14 mouse cellular contexts compared by ENCODE assay signal in genomic region chr10:42260523-42260922, GRCm38 (mm10). TPM values are rescaled to one million over a fixed set of nuclear protein-coding genes. Genes with fewer than 3 reads are reported as not detected.
DNase-seq lines count a peak whose midpoint lies in the region; ATAC-seq and TF ChIP-seq lines count a peak whose summit lies in the region.
"Had no signal": no experiment of that assay in that cellular context is flagged by ENCODE, and none has a peak within 500 bp of the region (broad histone marks: within the 10 kb centered on the region; RNA-seq: fewer than 3 reads in every experiment).

No protein-coding gene starts in this region.

- H3K4me1 ChIP-seq in heart, embryonic 13.5 days = peaks cover 47% of the 10 kb centered on the region
- peaks cover 14% of the 10 kb centered on the region for H3K4me1 ChIP-seq in lung, adult 2 months (ENCODE audit: control insufficient read depth, insufficient read depth, low read length)
- H3K4me1 ChIP-seq: hindbrain, embryonic 15.5 days had no signal

- H3K4me2 ChIP-seq in heart, embryonic 13.5 days = peak overlapping the region; percentile 40
- H3K4me2 ChIP-seq: hindbrain, embryonic 15.5 days; midbrain, embryonic 12.5 days had no signal

- peak overlapping the region; percentile 54 for H3K27ac ChIP-seq in heart, embryonic 13.5 days (replicated peaks)
- H3K27ac ChIP-seq: hindbrain, embryonic 15.5 days; midbrain, embryonic 12.5 days had no signal

- H3K9me3 ChIP-seq in heart, embryonic 13.5 days = no peaks in the 10 kb centered on the region
- H3K9me3 ChIP-seq: hindbrain, embryonic 15.5 days; midbrain, embryonic 12.5 days had no signal

- DNase-seq in heart, postnatal 36 days = no peak
- DNase-seq in testis, postnatal 14 days (ENCODE audit: low spot score) = peak; percentile 35
- no peak for DNase-seq in testis, postnatal 10 days (ENCODE audit: low spot score)
- DNase-seq in liver = peak; percentile 78
- DNase-seq in thymus, adult 18-20 months = no peak
- no peak for DNase-seq in adrenal gland, postnatal 25 days
- DNase-seq in lung, adult 2 months = no peak
- DNase-seq: heart, adult 11 months; kidney, postnatal 10 days; right cerebral cortex, postnatal 14 days had no signal

- TF ChIP-seq CTCF in lung, adult 2 months (IDR thresholded peaks at IDR 0.05; ENCODE audit: insufficient read depth, low read length) = no peak

- no peaks in the 10 kb centered on the region for H3K27me3 ChIP-seq in heart, embryonic 13.5 days (replicated peaks)
- H3K27me3 ChIP-seq: hindbrain, embryonic 15.5 days; midbrain, embryonic 12.5 days had no signal

- H3K4me3 ChIP-seq in heart, embryonic 13.5 days = 0 out of 2 replicates have a peak overlapping the region, but pooled peaks have one; percentile 2
- H3K4me3 ChIP-seq in lung, adult 2 months (replicated peaks; ENCODE audit: extremely low read depth, low read depth, low read length) = no peak overlapping the region
- H3K4me3 ChIP-seq: hindbrain, embryonic 15.5 days; midbrain, embryonic 12.5 days had no signal

- H3K9ac ChIP-seq in heart, embryonic 13.5 days = 0 out of 2 replicates have a peak overlapping the region, but pooled peaks have one; percentile 42
- H3K9ac ChIP-seq: hindbrain, embryonic 15.5 days; midbrain, embryonic 12.5 days had no signal

- peaks cover 30% of the 10 kb centered on the region for H3K36me3 ChIP-seq in heart, embryonic 13.5 days

- TF ChIP-seq POLR2A in lung, adult 2 months (IDR thresholded peaks at IDR 0.05; ENCODE audit: borderline replicate concordance, extremely low read depth, low read depth, low read length) = no peak

- intact Hi-C loops in heart, postnatal 36 days (cut with DNase I) = no loop called here

- 22% methylated on average over 8 of the region's 8 CpGs for WGBS in heart, embryonic 13.5 days
- 47% methylated on average over 8 of the region's 8 CpGs for WGBS in lung, adult 2 months

- peak; percentile 69; the same call in 1 of the 2 replicates for ATAC-seq in heart, embryonic 13.5 days (ENCODE audit: extremely low read depth, insufficient number of reproducible peaks, low FRiP score, low TSS enrichment)
- ATAC-seq: forebrain, embryonic 14.5 days had no signal

RNA-seq across cellular contexts. Expression of gene Foxo3, which starts 16.0 kb away (rescaled TPM):
- polyA plus RNA-seq in heart, embryonic 13.5 days (2015; fragmentation: Nextera tagmentation; extraction: Ambion mirVana) = 4.4 and 4.8 TPM in 2 replicates
- 100 to 1,000 TPM in 1 of 2 experiments, 10 to 100 TPM in 1; 86.1 to 111 TPM for total RNA-seq in heart, postnatal 36 days (2021)
- 56.1 and 56.7 TPM in 2 replicates for total RNA-seq in adrenal gland, postnatal 25 days (2021)
- polyA plus RNA-seq in lung, adult 2 months (2012; rRNA removed) = 49.3 and 79.9 TPM in 2 replicates

Comparison
In these comparisons a context has a peak if more than half of its experiments do, and no peak if none do; other contexts are left out.
1. DNase-seq: peak in testis, postnatal 14 days (single experiment) and liver (single experiment); none in heart, postnatal 36 days (0 of 2), testis, postnatal 10 days (single experiment), thymus, adult 18-20 months (0 of 2), adrenal gland, postnatal 25 days (single experiment) and lung, adult 2 months (single experiment).